Mouse (Mus musculus) kidney, adult 2 months (tissue): ENCODE results near the gene AI464131.

ENCODE experiments used
- CTCF ChIP-seq: fragments of 200-500 bp; conservative IDR thresholded peaks from 2 replicates; pipeline ENCODE4 v1.5.1; 2011; ENCODE audit warnings: low read depth, mild to moderate bottlenecking, control low read depth, low read length, moderate library complexity, mixed read lengths; ENCODE audit not compliant: insufficient read depth, insufficient read length
- POLR2A ChIP-seq: fragments of 200-500 bp; IDR thresholded peaks from one replicate; pipeline ENCODE4 v1.6.1; 2011; ENCODE audit warnings: low read depth, low read length, control low read depth

DNA sequence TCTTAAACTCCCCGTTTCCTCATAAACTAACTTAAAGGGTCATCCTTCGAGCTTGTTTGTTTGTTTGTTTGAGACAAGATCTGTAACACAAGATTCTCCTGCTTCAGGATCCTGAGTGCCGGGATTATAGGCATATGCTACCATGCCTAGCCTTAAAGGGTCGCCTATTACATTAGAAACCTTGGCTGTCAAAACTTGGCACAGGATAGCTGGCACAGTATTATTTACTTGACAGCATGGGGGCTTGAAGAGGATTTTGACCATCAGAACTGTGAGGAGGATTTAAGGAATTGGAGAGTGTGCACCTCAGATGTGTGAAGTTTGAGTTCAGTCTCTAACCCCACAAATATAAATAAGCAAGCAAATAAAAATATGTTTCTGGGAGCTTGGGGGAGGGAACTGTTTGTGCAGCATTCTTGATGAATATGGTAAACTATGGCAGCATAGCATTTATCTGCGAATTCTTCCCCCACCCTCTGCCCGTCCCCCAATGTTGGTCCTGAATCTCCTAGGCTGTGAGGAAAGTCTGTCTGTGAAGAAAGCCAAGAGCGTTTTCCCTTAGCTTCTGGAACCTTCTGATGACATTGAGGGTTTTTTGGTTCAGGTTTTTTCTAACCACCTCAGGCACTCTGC, 32.7 kb downstream of the AI464131 start:
- no peak for TF ChIP-seq POLR2A
- TF ChIP-seq CTCF, result no peak
